Mouse (Mus musculus): ENCODE measurements around the gene Ccdc82. TPM values are rescaled to one million over a fixed set of nuclear protein-coding genes. Genes with fewer than 3 reads are reported as not detected.
A peak's percentile ranks its signal among the peaks of the same experiment; 100 is the strongest.

The Ccdc82 gene
- polyA plus RNA-seq, 1 experiment, result 21.4 TPM

DNA sequence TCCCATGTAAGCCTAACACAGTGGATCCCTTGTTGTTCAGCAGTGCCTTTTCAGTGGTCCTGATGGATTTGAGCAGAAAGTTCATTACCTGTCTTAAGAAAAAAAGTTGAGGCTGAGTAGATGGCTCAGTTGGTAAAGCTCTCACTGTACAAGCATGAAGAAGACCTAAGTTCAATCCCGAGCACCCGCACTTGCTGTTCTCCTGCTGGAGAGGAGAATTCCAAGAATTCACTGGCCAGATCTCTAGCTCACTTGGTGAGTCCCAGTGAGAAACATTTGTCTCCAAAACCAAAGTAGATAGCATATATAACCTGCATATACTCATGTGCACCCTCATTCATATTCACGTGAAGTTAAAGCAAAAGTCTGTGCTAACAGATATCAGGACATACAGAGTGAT, 59.7 kb downstream of the Ccdc82 start:
- peaks cover 10% of the 10 kb centered on the region for H3K4me1 ChIP-seq (ENCODE audit: control insufficient read depth, insufficient read depth, low read length)
- H3K4me3 ChIP-seq (ENCODE audit: insufficient read depth, low read length), result no peak overlapping the region
- TF ChIP-seq POLR2A (IDR thresholded peaks at IDR 0.05; ENCODE audit: low read depth, low read length) (no peak), CTCF (IDR thresholded peaks at IDR 0.05; ENCODE audit: borderline replicate concordance, insufficient read depth, low read length) (no peak)
- no peak overlapping the region for H3K27ac ChIP-seq (ENCODE audit: insufficient read depth, low read length)

DNA sequence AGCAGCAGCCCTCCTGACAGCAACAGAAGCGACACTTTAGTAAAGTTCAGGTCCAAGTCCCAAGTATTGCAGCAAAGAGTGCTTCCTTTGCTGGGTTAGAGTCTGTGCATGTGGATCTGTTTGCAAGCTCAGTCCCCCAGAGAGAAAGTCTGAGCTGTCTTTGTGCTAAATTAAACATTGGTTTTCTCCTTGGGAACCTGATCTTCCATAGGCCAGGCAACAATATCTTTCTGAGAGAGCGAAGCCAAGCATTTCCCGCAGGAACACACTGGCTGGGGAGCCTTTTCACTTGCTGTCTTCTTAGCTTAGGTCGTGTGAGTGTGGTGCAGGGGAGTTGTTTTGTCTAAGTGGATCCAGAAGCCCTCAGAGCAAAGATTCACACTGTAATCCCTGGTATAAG, 60.5 kb downstream of the Ccdc82 start:
- H3K4me1 ChIP-seq (ENCODE audit: control insufficient read depth, insufficient read depth, low read length), result peaks cover 14% of the 10 kb centered on the region
- H3K4me3 ChIP-seq (ENCODE audit: insufficient read depth, low read length), result no peak overlapping the region
- peak overlapping the region; percentile 36; the same call in 1 of the 2 replicates for H3K27ac ChIP-seq (ENCODE audit: insufficient read depth, low read length)
- TF ChIP-seq CTCF (IDR thresholded peaks at IDR 0.05; ENCODE audit: borderline replicate concordance, insufficient read depth, low read length) (no peak), POLR2A (IDR thresholded peaks at IDR 0.05; ENCODE audit: low read depth, low read length) (no peak)

DNA sequence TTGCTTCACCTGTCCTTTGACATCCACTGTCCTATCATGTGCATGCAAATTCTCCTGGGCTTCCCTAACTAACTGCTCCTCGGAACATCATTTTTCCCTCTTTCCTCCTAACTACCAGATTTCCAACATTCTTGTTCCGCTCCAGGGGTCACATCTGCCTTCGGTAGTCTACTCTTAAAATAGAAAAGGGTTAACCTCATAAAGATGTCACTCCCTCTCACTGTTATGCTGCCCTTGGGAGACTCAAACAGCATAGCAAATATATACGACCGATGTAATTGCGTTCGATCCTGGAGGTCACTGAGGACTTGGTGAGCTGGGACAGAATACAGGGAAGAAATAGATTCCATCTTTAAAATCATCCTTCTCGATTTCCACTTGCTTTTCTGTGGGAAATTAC, 62.0 kb downstream of the Ccdc82 start:
- H3K4me1 ChIP-seq (ENCODE audit: control insufficient read depth, insufficient read depth, low read length), result peaks cover 16% of the 10 kb centered on the region
- no peak overlapping the region for H3K27ac ChIP-seq (ENCODE audit: insufficient read depth, low read length)
- no peak overlapping the region for H3K4me3 ChIP-seq (ENCODE audit: insufficient read depth, low read length)
- no peak for TF ChIP-seq CTCF (IDR thresholded peaks at IDR 0.05; ENCODE audit: borderline replicate concordance, insufficient read depth, low read length)
- no peak for TF ChIP-seq POLR2A (IDR thresholded peaks at IDR 0.05; ENCODE audit: low read depth, low read length)

DNA sequence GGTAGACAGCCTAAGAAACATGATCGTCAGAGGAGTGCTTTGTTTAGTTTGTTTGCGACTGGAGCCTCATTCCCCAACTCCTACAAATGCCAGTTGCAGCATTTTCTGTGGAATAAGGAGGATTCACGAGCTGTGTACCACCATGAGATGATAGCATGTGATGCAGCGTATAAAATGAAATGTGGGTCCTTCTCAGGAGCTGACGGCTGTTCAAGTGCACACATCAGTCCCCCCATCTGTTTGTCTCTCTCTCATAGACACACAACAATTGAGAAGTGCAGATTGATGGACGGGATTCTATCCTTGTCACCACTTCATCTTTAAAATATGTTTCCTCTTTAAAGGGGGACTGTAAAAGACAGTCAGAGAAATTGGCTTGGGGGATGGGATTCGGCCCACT, 63.1 kb downstream of the Ccdc82 start:
- Histone ChIP-seq H3K4me1 (ENCODE audit: control insufficient read depth, insufficient read depth, low read length) (peaks cover 22% of the 10 kb centered on the region), H3K4me3 (ENCODE audit: insufficient read depth, low read length) (no peak overlapping the region), H3K27ac (ENCODE audit: insufficient read depth, low read length) (no peak overlapping the region)
- no peak for TF ChIP-seq POLR2A (IDR thresholded peaks at IDR 0.05; ENCODE audit: low read depth, low read length)
- TF ChIP-seq CTCF (IDR thresholded peaks at IDR 0.05; ENCODE audit: borderline replicate concordance, insufficient read depth, low read length), result no peak

- Histone ChIP-seq H3K4me1 (ENCODE audit: control insufficient read depth, insufficient read depth, low read length) (peaks cover 24% of the 10 kb centered on the region), H3K27ac (ENCODE audit: insufficient read depth, low read length) (no peak overlapping the region), H3K4me3 (ENCODE audit: insufficient read depth, low read length) (no peak overlapping the region)
- TF ChIP-seq POLR2A (IDR thresholded peaks at IDR 0.05; ENCODE audit: low read depth, low read length) (no peak), CTCF (IDR thresholded peaks at IDR 0.05; ENCODE audit: borderline replicate concordance, insufficient read depth, low read length) (no peak)
These were observed 63.5 kb downstream of the Ccdc82 start for GRCm38 (mm10) chr9:13310236-13310635.

DNA sequence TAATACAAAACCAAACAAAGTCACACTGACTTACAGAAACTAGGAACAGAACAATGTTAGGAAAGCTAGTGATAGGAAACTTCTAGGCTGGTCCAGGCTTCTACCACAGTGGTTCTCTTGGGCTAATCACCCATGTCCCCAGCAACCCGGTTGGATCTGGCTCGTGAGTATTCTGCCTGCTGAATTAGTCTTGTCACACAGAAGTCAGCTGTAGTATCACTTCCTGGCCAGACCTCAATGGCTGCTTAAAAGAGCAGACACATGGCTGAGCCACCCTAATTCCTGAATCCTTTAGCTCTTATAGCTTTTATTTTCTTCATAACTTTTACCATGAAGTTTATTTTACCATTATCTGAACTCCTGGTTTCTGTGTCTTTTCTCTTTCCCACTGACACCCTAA, 64.3 kb downstream of the Ccdc82 start:
- no peak for TF ChIP-seq CTCF (IDR thresholded peaks at IDR 0.05; ENCODE audit: borderline replicate concordance, insufficient read depth, low read length)
- TF ChIP-seq POLR2A (IDR thresholded peaks at IDR 0.05; ENCODE audit: low read depth, low read length), result no peak
- H3K4me1 ChIP-seq (ENCODE audit: control insufficient read depth, insufficient read depth, low read length), result peaks cover 32% of the 10 kb centered on the region
- H3K4me3 ChIP-seq (ENCODE audit: insufficient read depth, low read length), result no peak overlapping the region
- H3K27ac ChIP-seq (ENCODE audit: insufficient read depth, low read length), result no peak overlapping the region

DNA sequence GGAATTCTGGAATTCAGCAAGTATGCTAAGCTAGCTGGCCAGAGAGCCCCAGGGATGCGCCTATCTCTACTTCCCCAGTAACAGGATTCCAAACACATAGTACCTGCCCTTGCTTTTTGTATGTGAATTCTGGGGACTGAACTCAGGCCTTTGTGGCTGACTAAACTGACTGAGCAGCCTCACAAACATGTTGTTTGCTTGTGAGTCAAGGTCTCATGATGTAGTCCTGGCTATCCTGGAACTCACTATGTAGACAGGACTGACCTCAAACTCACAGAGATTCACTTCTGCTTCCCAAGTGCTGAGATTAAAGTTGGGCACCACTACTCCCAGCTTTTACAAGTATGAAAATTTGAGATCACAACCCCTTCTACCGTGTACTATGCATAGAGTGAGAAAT, 67.2 kb downstream of the Ccdc82 start:
- Histone ChIP-seq H3K27ac (ENCODE audit: insufficient read depth, low read length) (peak overlapping the region; percentile 56), H3K4me3 (ENCODE audit: insufficient read depth, low read length) (no peak overlapping the region), H3K4me1 (ENCODE audit: control insufficient read depth, insufficient read depth, low read length) (peaks cover 26% of the 10 kb centered on the region)
- TF ChIP-seq CTCF (IDR thresholded peaks at IDR 0.05; ENCODE audit: borderline replicate concordance, insufficient read depth, low read length) (no peak), POLR2A (IDR thresholded peaks at IDR 0.05; ENCODE audit: low read depth, low read length) (no peak)

DNA sequence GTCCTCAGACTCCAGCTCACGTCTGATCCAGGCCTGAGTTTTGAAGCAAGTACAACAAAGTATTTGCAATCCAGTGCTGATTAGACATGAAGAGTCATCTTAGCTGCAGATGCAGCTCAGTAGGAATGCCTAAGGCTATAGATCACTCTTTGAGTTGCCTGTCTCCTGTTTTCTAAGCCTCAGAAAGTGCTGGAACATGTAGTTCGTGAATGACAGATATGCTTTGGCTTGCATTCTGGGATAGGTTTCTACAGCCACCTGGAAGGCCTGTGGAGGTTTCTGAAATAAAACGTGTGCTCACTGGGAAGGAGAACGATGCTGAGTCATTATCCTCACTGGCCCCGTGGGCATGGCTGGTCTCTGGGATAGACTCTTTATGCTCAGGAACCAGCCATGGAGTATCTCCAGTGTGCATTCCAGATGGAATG, 67.8 kb downstream of the Ccdc82 start:
- Histone ChIP-seq H3K4me3 (ENCODE audit: insufficient read depth, low read length) (no peak overlapping the region), H3K27ac (ENCODE audit: insufficient read depth, low read length) (peak overlapping the region; percentile 34), H3K4me1 (ENCODE audit: control insufficient read depth, insufficient read depth, low read length) (peaks cover 26% of the 10 kb centered on the region)
- TF ChIP-seq CTCF (IDR thresholded peaks at IDR 0.05; ENCODE audit: borderline replicate concordance, insufficient read depth, low read length) (no peak), POLR2A (IDR thresholded peaks at IDR 0.05; ENCODE audit: low read depth, low read length) (no peak)

GRCm38 (mm10) chr9:13315393-13315792, 68.6 kb downstream of the Ccdc82 start:
- H3K4me3 ChIP-seq (ENCODE audit: insufficient read depth, low read length), result no peak overlapping the region
- H3K4me1 ChIP-seq (ENCODE audit: control insufficient read depth, insufficient read depth, low read length), result peaks cover 26% of the 10 kb centered on the region
- TF ChIP-seq POLR2A (IDR thresholded peaks at IDR 0.05; ENCODE audit: low read depth, low read length) (no peak), CTCF (IDR thresholded peaks at IDR 0.05; ENCODE audit: borderline replicate concordance, insufficient read depth, low read length) (no peak)
- peak overlapping the region; percentile 34 for H3K27ac ChIP-seq (ENCODE audit: insufficient read depth, low read length)

GRCm38 (mm10) chr9:13319566-13319965, 72.8 kb downstream of the Ccdc82 start:
- peaks cover 37% of the 10 kb centered on the region for H3K4me1 ChIP-seq (ENCODE audit: control insufficient read depth, insufficient read depth, low read length)
- no peak overlapping the region for H3K4me3 ChIP-seq (ENCODE audit: insufficient read depth, low read length)
- H3K27ac ChIP-seq (ENCODE audit: insufficient read depth, low read length), result no peak overlapping the region
- TF ChIP-seq POLR2A (IDR thresholded peaks at IDR 0.05; ENCODE audit: low read depth, low read length) (no peak), CTCF (IDR thresholded peaks at IDR 0.05; ENCODE audit: borderline replicate concordance, insufficient read depth, low read length) (no peak)

Measured in embryonic fibroblast, embryonic 13.5 days (primary cell).